Mouse (Mus musculus) testis, adult 2 months (tissue): ENCODE data around the gene Tnfrsf9.

ENCODE experiments used
- CTCF ChIP-seq: fragments of 200-500 bp; IDR thresholded peaks from 2 replicates; pipeline ENCODE4 v1.5.1; 2012; ENCODE audit warnings: low read depth, mild to moderate bottlenecking, inconsistent platforms, low read length, moderate library complexity; ENCODE audit not compliant: control insufficient read depth, insufficient read depth, insufficient replicate concordance
- POLR2A ChIP-seq: fragments of 200-500 bp; IDR thresholded peaks from 2 replicates; pipeline ENCODE4 v1.6.1; 2012; ENCODE audit warnings: low read depth, mild to moderate bottlenecking, inconsistent platforms, low read length, moderate library complexity; ENCODE audit not compliant: control insufficient read depth

DNA sequence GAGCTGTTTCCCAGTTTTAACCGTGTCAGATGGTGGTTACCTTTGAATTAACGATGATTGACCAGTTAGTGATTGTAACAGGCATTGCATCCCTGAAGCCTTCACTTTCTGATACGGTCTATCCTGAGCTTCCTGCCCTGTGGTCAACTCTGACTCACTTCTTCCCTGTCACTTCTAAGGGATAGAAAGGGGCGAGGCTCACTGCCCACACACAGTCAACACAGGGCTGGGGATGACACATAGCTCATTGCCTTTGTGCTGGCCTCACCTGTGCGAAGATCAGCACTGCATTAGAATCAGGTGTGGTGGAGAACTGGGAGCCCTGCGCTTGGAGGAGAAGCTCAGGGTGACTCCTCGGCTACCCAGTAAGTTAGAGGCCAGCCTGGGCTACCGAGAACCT, 54.6 kb downstream of the Tnfrsf9 start:
- TF ChIP-seq CTCF (no peak), POLR2A (no peak)
